Mouse (Mus musculus) forebrain, embryonic 12.5 days (tissue): ENCODE data around the gene Mdm4. TPM values are rescaled to one million over a fixed set of nuclear protein-coding genes. Genes with fewer than 3 reads are reported as not detected.
A peak's percentile ranks its signal among the peaks of the same experiment; 100 is the strongest.

Source experiments
- ATAC-seq: fragments of 200-750 bp; cut with Nextera tagmentation; 2 replicates; pipeline ENCODE4 v1.8.0; 2017; ENCODE audit warnings: moderate TSS enrichment; ENCODE audit not compliant: low FRiP score
- H3K27ac ChIP-seq: fragments of 300-500 bp; sonication (generic); 2 replicates; pipeline ENCODE4 v1.5.1; 2016; ENCODE audit warnings: mild to moderate bottlenecking
- H3K27me3 ChIP-seq: fragments of 300-500 bp; sonication (generic); 2 replicates; pipeline ENCODE4 v1.6.1; 2016; ENCODE audit warnings: mild to moderate bottlenecking
- H3K36me3 ChIP-seq: fragments of 300-500 bp; sonication (generic); replicated peaks from 2 replicates; pipeline ENCODE4 v1.6.1; 2016; ENCODE audit warnings: mild to moderate bottlenecking
- H3K4me1 ChIP-seq: fragments of 300-500 bp; sonication (generic); 2 replicates; pipeline ENCODE4 v1.6.1; 2016
- H3K4me2 ChIP-seq: fragments of 300-500 bp; sonication (generic); 2 replicates; pipeline ENCODE4 v1.6.1; 2016; ENCODE audit warnings: mild to moderate bottlenecking, moderate library complexity
- H3K4me3 ChIP-seq: fragments of 300-500 bp; sonication (generic); replicated peaks from 2 replicates; pipeline ENCODE4 v1.5.1; 2016; ENCODE audit warnings: mild to moderate bottlenecking
- H3K9ac ChIP-seq: fragments of 300-500 bp; sonication (generic); 2 replicates; pipeline ENCODE4 v1.6.1; 2016; ENCODE audit warnings: mild to moderate bottlenecking
- H3K9me3 ChIP-seq: fragments of 300-500 bp; sonication (generic); 2 replicates; pipeline ENCODE4 v1.6.1; 2016
- WGBS: fragments of 180-500 bp; shearing (Covaris S2); methylation state at CpG from one replicate; pipeline ENCODE4 v1.1.7; 2016; 5-methylcytosine and 5-hydroxymethylcytosine counted together
- microRNA-seq: library from miRNA; unstranded; fragments of <30 nt; microRNA quantifications from one replicate; pipeline ENCODE4, GENCODE M21; 2017
- polyA plus RNA-seq: library from polyadenylated mRNA; unstranded; fragments of >200 nt; fragmentation: Nextera tagmentation; extraction: Ambion mirVana; gene quantifications from 2 replicates; pipeline ENCODE4 v1.2.1, GENCODE M21; 2016

Mdm4 gene
- polyA plus RNA-seq, 1 experiment from 2014 or later: 53.1 TPM

GRCm38 (mm10) chr1:132922257-132922656, 108.1 kb downstream of the Mdm4 start:
- H3K9ac ChIP-seq: no peak overlapping the region
- peak overlapping the region; percentile 43 for H3K27ac ChIP-seq
- peaks cover 44% of the 10 kb centered on the region for H3K4me1 ChIP-seq
- H3K9me3 ChIP-seq: no peaks in the 10 kb centered on the region
- peaks cover 13% of the 10 kb centered on the region for H3K27me3 ChIP-seq
- H3K36me3 ChIP-seq: no peaks in the 10 kb centered on the region
- no peak overlapping the region for H3K4me3 ChIP-seq
- WGBS: 60% methylated on average over 9 of the region's 9 CpGs
- no peak overlapping the region for H3K4me2 ChIP-seq
- peak; percentile 44; the same call in 1 of the 2 replicates for ATAC-seq

- Histone ChIP-seq H3K27me3 (peaks cover 13% of the 10 kb centered on the region), H3K4me2 (peak overlapping the region; percentile 33), H3K9ac (no peak overlapping the region), H3K9me3 (no peaks in the 10 kb centered on the region), H3K36me3 (no peaks in the 10 kb centered on the region), H3K27ac (peak overlapping the region; percentile 78), H3K4me1 (peaks cover 49% of the 10 kb centered on the region), H3K4me3 (no peak overlapping the region)
- peak; percentile 69 for ATAC-seq
- under 1% methylated on average over 13 of the region's 13 CpGs for WGBS
Observed at GRCm38 (mm10) chr1:132921071-132921470, 109.3 kb downstream of the Mdm4 start.

GRCm38 (mm10) chr1:132919258-132919657, 111.1 kb downstream of the Mdm4 start:
- Histone ChIP-seq H3K9me3 (no peaks in the 10 kb centered on the region), H3K9ac (no peak overlapping the region), H3K4me2 (no peak overlapping the region), H3K36me3 (0 out of 2 replicates have a peak, but pooled peaks cover 1% of the 10 kb centered on the region), H3K4me3 (no peak overlapping the region), H3K27me3 (peaks cover 13% of the 10 kb centered on the region), H3K4me1 (peaks cover 53% of the 10 kb centered on the region), H3K27ac (no peak overlapping the region)
- 83% methylated on average over 8 of the region's 8 CpGs for WGBS
- no peak for ATAC-seq

GRCm38 (mm10) chr1:132918117-132918680, 112.2 kb downstream of the Mdm4 start:
- H3K9ac ChIP-seq: no peak overlapping the region
- WGBS: 15% methylated on average over 10 of the region's 10 CpGs
- H3K27ac ChIP-seq: peak overlapping the region; percentile 42; the same call in 1 of the 2 replicates
- no peak overlapping the region for H3K4me3 ChIP-seq
- H3K4me1 ChIP-seq: peaks cover 53% of the 10 kb centered on the region
- 0 out of 2 replicates have a peak, but pooled peaks cover 5% of the 10 kb centered on the region for H3K36me3 ChIP-seq
- no peak overlapping the region for H3K4me2 ChIP-seq
- H3K27me3 ChIP-seq: peaks cover 13% of the 10 kb centered on the region
- H3K9me3 ChIP-seq: no peaks in the 10 kb centered on the region
- ATAC-seq: no peak

- ATAC-seq: no peak
- peaks cover 52% of the 10 kb centered on the region for H3K4me1 ChIP-seq
- H3K27ac ChIP-seq: peak overlapping the region; percentile 42; the same call in 1 of the 2 replicates
- peaks cover 13% of the 10 kb centered on the region for H3K27me3 ChIP-seq
- no peak overlapping the region for H3K4me2 ChIP-seq
- H3K4me3 ChIP-seq: no peak overlapping the region
- WGBS: 8% methylated on average over 8 of the region's 8 CpGs
- 0 out of 2 replicates have a peak, but pooled peaks cover 5% of the 10 kb centered on the region for H3K36me3 ChIP-seq
- no peak overlapping the region for H3K9ac ChIP-seq
- no peaks in the 10 kb centered on the region for H3K9me3 ChIP-seq
Observed at GRCm38 (mm10) chr1:132917554-132917953, 112.8 kb downstream of the Mdm4 start.

GRCm38 (mm10) chr1:132915849-132916493, 114.4 kb downstream of the Mdm4 start:
- H3K9me3 ChIP-seq: no peaks in the 10 kb centered on the region
- peak; percentile 45; the same call in 1 of the 2 replicates for ATAC-seq
- no peak overlapping the region for H3K27ac ChIP-seq
- no peak overlapping the region for H3K9ac ChIP-seq
- H3K4me2 ChIP-seq: no peak overlapping the region
- peaks cover 13% of the 10 kb centered on the region for H3K27me3 ChIP-seq
- peaks cover 38% of the 10 kb centered on the region for H3K4me1 ChIP-seq
- 0 out of 2 replicates have a peak, but pooled peaks cover 5% of the 10 kb centered on the region for H3K36me3 ChIP-seq
- 56% methylated on average over 6 of the region's 6 CpGs for WGBS
- H3K4me3 ChIP-seq: no peak overlapping the region

GRCm38 (mm10) chr1:132910414-132911041, 119.8 kb downstream of the Mdm4 start:
- 55% methylated on average over 11 of the region's 11 CpGs for WGBS
- Histone ChIP-seq H3K27me3 (no peaks in the 10 kb centered on the region), H3K9ac (no peak overlapping the region), H3K36me3 (0 out of 2 replicates have a peak, but pooled peaks cover 5% of the 10 kb centered on the region), H3K27ac (no peak overlapping the region; the same call in 1 of the 2 replicates), H3K4me1 (peaks cover 16% of the 10 kb centered on the region), H3K4me3 (no peak overlapping the region), H3K9me3 (no peaks in the 10 kb centered on the region), H3K4me2 (no peak overlapping the region)
- no peak for ATAC-seq

- Histone ChIP-seq H3K4me3 (no peak overlapping the region), H3K4me2 (no peak overlapping the region), H3K9ac (no peak overlapping the region), H3K9me3 (no peaks in the 10 kb centered on the region), H3K4me1 (peaks cover 16% of the 10 kb centered on the region), H3K27me3 (no peaks in the 10 kb centered on the region), H3K36me3 (0 out of 2 replicates have a peak, but pooled peaks cover 5% of the 10 kb centered on the region), H3K27ac (no peak overlapping the region)
- 90% methylated on average over 1 of the region's 1 CpGs for WGBS
- no peak for ATAC-seq
Observed at GRCm38 (mm10) chr1:132909951-132910350, 120.4 kb downstream of the Mdm4 start.

Small RNAs within 50 kb of the gene (microRNA-seq; reads per million reads assigned to microRNA genes)
- gene Gm44300: not detected

Other genes starting within 250 kb of the Mdm4 start
- 17.9 and 19.8 TPM in 2 replicates for gene Lrrn2, start 150.3 kb downstream of the Mdm4 start, polyA plus RNA-seq
- gene Pik3c2b, start 15.1 kb upstream of the Mdm4 start, polyA plus RNA-seq: 21.3 and 22.0 TPM in 2 replicates
- 58.3 and 63.5 TPM in 2 replicates for gene Ppp1r15b, start 100.6 kb upstream of the Mdm4 start, polyA plus RNA-seq
- gene Plekha6, start 133.6 kb upstream of the Mdm4 start, polyA plus RNA-seq: 20.3 and 20.6 TPM in 2 replicates